Mouse (Mus musculus) erythroblast, embryonic 14.5 days (primary cell): Measurements from ENCODE around the gene Lsm10. TPM values are rescaled to one million over a fixed set of nuclear protein-coding genes. Genes with fewer than 3 reads are reported as not detected.

ENCODE experiments used
- H3K27me3 ChIP-seq: 2 replicates; pipeline ENCODE4 v1.6.1; 2012; ENCODE audit warnings: inconsistent platforms; ENCODE audit not compliant: control insufficient read depth
- H3K36me3 ChIP-seq: 2 replicates; pipeline ENCODE4 v1.6.1; 2012; ENCODE audit warnings: mild to moderate bottlenecking, inconsistent platforms; ENCODE audit not compliant: control insufficient read depth
- H3K4me1 ChIP-seq: 2 replicates; pipeline ENCODE4 v1.6.1; 2012; ENCODE audit warnings: inconsistent platforms; ENCODE audit not compliant: control insufficient read depth
- H3K4me3 ChIP-seq: replicated peaks from 2 replicates; pipeline ENCODE3; 2012; ENCODE audit warnings: moderate library complexity, mild to moderate bottlenecking, inconsistent platforms
- H3K9me3 ChIP-seq: 2 replicates; pipeline ENCODE4 v1.6.1; 2012; ENCODE audit warnings: low read length, inconsistent platforms, mixed read lengths; ENCODE audit not compliant: control insufficient read depth
- GATA1 ChIP-seq: IDR thresholded peaks from 2 replicates; pipeline ENCODE4 v1.6.1; 2012; ENCODE audit warnings: low read length, inconsistent platforms, mixed read lengths
- TAL1 ChIP-seq: IDR thresholded peaks from 3 replicates; pipeline ENCODE4 v1.6.1; 2012; ENCODE audit warnings: low read length, inconsistent platforms, mixed read lengths
- polyA plus RNA-seq: library from polyadenylated mRNA; stranded (reverse); fragments of >175 nt; gene quantifications from 2 replicates; pipeline ENCODE4 v1.2.3, GENCODE M21; 2012

Gene Lsm10
- polyA plus RNA-seq, 1 experiment, result 0.84 TPM

DNA sequence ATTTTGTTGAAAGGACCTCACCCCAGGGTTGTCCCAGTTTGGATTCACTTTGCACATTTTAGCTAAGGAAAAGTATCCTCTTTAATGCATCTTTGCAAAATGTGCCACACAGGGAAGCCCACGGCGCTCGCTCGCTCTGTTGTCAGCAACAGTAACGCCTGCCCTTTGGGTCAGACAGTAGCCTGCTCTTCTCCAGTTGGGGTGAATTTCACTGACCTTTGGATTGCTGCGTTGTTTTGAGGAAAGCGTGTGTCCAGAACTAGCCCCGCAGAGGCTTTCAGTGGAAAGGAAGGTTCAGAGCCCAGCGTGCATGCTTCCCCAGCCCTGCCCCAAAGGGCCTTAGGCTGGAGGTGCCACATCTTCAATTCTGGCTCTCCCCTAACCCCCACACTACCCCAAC is 19.0 kb downstream of the Lsm10 start:
- Histone ChIP-seq H3K4me3 (no peak overlapping the region), H3K9me3 (no peaks in the 10 kb centered on the region), H3K27me3 (no peaks in the 10 kb centered on the region), H3K4me1 (peaks cover 18% of the 10 kb centered on the region), H3K36me3 (peaks cover 18% of the 10 kb centered on the region)
- no peak for TF ChIP-seq TAL1
- no peak for TF ChIP-seq GATA1

DNA sequence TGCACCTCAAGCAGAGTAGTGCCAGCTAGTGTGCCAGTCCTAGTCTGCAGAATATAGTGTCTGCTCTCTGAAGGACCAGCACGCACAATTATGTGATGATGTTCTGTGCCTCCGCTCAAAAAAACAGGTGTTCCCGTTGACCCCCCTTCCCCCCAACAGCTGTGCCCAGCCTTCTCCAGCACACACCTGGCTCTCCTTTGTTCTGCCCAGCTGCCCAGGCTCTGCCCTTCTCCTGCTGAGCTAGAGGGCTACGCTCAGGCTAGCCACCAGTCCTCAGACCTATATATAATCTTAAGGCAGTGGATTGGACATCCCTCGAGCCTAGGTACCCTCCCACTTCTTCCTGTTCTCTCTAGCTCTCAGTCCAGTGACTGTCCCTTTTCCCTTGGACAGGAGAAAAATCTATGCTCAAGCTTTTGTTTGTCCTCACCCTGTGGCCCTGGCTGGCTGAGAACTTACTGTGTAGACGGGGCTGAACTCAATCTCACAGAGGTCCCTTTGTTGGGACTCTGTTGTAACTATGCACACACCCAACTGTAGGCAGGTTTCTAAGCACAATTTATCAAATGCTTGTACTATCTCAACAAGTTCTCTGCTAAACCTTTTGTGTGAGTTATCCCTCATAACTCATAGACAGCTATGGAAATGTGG is 19.6 kb downstream of the Lsm10 start:
- Histone ChIP-seq H3K36me3 (peaks cover 20% of the 10 kb centered on the region), H3K9me3 (no peaks in the 10 kb centered on the region), H3K27me3 (no peaks in the 10 kb centered on the region), H3K4me3 (no peak overlapping the region), H3K4me1 (peaks cover 12% of the 10 kb centered on the region)
- TF ChIP-seq TAL1 (no peak), GATA1 (no peak)

DNA sequence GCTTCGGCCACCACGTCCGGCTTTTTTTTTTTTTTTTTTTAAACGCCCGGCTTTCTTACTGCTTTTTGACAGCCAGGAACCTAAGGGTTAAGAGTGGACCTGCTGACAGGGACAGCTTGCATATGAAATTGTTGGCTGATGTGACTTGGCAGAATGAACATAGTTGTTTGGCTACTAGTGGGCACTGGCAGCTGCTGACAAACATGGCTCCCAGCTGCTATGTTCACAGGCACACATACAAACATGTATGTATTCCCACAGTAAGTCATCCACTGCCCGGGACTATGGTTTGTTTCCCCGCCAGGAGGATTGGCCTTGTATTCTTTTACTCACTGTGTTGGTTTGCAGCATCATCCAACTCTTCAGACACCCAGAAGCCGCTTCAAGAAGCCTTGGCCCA is 20.7 kb downstream of the Lsm10 start:
- H3K4me1 ChIP-seq, result peaks cover 8% of the 10 kb centered on the region

DNA sequence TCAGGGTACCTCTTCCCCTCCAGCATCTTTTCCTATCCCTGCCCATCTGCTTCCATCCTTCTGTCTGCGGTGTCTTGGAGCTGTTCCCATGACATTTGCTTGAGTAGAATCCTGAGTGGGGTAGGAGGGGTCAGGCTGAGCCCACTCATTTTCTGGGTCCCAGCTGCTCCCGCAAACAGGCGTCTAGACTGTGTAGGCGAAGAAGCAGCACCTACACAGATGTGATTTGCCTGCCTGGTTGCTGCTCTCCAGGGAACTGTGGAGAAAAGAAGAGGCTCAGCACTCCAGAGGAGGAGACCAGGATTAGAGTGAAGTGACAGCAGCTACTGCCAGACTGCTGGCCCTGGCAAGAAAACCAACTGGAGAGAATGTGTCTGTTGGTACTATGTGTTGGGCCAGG is 22.2 kb downstream of the Lsm10 start:
- Histone ChIP-seq H3K4me3 (no peak overlapping the region), H3K4me1 (peaks cover 5% of the 10 kb centered on the region), H3K36me3 (peaks cover 23% of the 10 kb centered on the region), H3K27me3 (no peaks in the 10 kb centered on the region), H3K9me3 (no peaks in the 10 kb centered on the region)
- TF ChIP-seq TAL1 (no peak), GATA1 (no peak)

More for the DNA sequence above, 20.7 kb downstream of the Lsm10 start:
- H3K4me3 ChIP-seq, result no peak overlapping the region
- TF ChIP-seq TAL1 (no peak), GATA1 (no peak)
- peaks cover 20% of the 10 kb centered on the region for H3K36me3 ChIP-seq
- H3K9me3 ChIP-seq, result no peaks in the 10 kb centered on the region
- no peaks in the 10 kb centered on the region for H3K27me3 ChIP-seq

DNA sequence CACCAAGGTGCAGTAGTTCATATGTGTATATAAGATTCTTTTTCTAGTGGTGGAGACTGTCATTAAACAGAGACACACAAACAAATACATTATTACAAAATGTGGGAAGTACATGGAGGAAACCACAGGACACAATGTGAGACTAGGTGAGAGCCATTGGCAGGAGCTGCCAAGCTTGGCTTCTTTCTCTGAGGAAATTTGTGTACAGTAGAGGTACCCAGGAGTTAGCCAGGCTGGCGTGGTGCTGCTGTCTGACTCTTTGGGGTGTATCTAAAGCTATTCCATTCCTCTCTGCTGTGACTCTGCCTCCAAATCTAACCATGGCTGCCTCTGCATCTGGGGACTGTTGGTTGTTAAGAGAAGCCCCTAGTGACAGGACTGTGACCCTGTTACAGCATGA is 22.6 kb downstream of the Lsm10 start:
- Histone ChIP-seq H3K27me3 (no peaks in the 10 kb centered on the region), H3K4me3 (no peak overlapping the region), H3K9me3 (no peaks in the 10 kb centered on the region), H3K4me1 (peaks cover 2% of the 10 kb centered on the region; the same call in 1 of the 2 replicates), H3K36me3 (peaks cover 26% of the 10 kb centered on the region)
- TF ChIP-seq GATA1 (no peak), TAL1 (no peak)

DNA sequence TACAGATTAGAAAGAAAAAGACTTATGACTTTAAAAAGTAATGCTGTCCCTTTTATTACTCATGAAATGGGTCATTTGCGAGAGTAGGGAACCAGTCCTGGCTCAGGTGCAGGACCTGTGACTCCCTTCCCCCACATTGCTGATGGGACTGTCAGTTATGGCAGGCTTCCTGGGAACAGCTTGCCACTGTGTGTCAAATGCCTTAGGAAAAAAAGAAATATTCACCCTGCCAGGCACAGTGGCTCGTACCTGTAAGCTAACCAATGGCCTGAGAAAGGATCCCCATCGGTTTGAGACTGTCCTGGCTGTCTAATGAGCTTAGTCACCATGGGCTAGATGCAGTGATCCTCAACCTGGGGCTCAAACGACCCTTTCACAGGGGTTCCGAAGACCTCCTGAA is 23.6 kb downstream of the Lsm10 start:
- H3K4me3 ChIP-seq, result no peak overlapping the region
- no peaks in the 10 kb centered on the region for H3K9me3 ChIP-seq
- no peaks in the 10 kb centered on the region for H3K27me3 ChIP-seq
- H3K36me3 ChIP-seq, result peaks cover 34% of the 10 kb centered on the region
- no peaks in the 10 kb centered on the region; the same call in 1 of the 2 replicates for H3K4me1 ChIP-seq
- TF ChIP-seq TAL1, result no peak
- no peak for TF ChIP-seq GATA1

DNA sequence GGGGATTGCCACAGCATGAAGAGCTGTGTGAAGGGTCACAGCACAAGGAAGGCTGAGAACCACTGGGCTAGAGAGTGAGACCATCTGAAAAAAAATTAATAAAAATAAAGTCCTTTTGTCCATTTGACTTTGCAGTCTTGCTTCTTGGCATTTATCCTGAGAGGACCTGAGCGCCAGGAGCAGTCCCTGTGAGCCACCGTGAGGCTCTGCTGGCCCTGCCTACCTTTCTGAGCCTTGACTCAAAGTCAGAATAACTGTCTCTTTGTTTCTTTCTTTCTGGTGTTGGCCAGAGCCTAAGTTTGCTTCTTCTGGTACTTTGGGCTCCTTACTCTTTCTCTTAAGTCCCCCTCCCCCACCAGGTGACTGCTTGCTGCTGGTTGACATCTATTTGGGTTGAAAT is 24.1 kb downstream of the Lsm10 start:
- Histone ChIP-seq H3K4me1 (no peaks in the 10 kb centered on the region; the same call in 1 of the 2 replicates), H3K9me3 (no peaks in the 10 kb centered on the region), H3K36me3 (peaks cover 38% of the 10 kb centered on the region), H3K27me3 (no peaks in the 10 kb centered on the region), H3K4me3 (no peak overlapping the region)
- no peak for TF ChIP-seq TAL1
- TF ChIP-seq GATA1, result no peak

DNA sequence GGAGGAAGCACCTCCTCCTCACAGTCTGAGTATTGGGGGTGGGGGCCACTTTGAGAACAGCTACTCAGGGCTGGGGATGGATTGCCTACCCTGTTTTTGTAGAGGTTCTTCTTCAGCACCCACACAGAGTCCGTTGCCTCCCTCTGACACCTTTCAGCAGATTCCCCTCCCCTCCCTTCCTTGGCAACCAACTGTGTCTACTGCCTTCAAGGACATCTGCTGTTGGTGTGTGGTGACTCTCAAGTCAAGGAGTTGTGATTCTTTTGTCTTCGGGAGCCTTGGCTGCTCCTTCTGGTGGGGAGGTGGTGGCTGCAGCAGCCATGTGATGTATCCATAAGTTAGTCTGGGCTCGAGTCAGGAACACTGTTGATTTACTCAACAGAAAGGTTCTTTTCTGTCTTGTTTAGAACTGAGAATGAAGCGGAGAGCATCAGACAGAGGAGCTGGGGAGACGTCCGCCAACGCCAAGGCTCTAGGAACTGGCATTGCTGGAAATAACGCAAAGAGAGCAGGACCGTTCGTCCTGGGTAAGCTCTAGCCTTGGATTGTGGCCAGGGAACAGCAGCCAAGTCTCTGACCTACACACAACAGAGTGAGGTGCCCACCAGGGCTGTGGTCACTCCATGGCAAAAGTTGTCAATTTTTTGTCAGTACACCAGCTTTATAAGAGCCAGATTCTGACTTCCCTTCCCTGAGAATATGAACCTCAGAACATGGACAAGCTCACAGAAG is 27.1 kb downstream of the Lsm10 start:
- Histone ChIP-seq H3K9me3 (no peaks in the 10 kb centered on the region), H3K36me3 (peaks cover 49% of the 10 kb centered on the region), H3K4me1 (no peaks in the 10 kb centered on the region), H3K27me3 (no peaks in the 10 kb centered on the region), H3K4me3 (no peak overlapping the region)
- no peak for TF ChIP-seq GATA1
- no peak for TF ChIP-seq TAL1

DNA sequence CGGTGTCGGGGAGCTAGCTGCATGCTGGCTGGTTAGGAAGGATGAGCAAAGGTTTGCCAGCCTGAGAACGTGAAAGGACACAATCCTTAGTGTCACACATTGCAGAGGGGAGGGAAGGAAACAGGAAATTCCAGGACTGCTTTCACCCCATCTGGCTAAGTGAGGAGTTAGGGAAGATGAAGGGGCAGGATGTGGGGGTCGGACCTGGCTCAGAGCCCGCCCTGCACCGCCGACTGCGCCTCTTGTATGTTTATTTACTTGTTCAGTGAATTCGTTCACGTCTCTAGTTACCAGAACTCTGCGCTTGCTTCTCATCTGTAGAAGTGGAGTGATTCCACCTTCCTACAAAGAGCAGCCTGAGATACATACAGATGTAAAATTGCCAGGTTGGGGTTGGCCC is 34.1 kb downstream of the Lsm10 start:
- H3K4me1 ChIP-seq, result no peaks in the 10 kb centered on the region
- H3K27me3 ChIP-seq, result no peaks in the 10 kb centered on the region
- no peak overlapping the region for H3K4me3 ChIP-seq
- no peaks in the 10 kb centered on the region for H3K9me3 ChIP-seq
- H3K36me3 ChIP-seq, result peaks cover 80% of the 10 kb centered on the region
- TF ChIP-seq GATA1 (no peak), TAL1 (no peak)
